ENCODE assay signal across 13 mouse cellular contexts in the genomic region with DNA sequence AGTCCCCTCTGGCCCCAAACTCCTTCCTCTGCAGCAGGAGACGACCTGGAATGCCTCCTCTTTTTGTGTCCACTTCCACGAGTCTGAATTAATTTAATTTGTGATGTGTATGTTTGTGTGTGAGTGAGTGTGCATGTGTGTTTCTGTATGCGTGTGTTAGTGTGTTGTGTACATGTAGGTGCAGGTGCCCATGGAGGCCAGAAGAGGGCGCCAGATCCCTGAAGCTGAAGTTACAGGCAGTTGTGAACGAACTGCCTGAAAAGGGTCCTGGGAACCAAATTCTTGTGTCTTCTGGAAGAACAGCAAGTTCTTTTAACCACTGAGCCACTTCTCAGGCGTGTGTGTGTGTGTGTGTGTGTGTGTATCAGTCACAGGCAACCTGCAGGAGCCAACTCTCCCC. TPM values are rescaled to one million over a fixed set of nuclear protein-coding genes. Genes with fewer than 3 reads are reported as not detected.
A peak's percentile ranks its signal among the peaks of the same experiment; 100 is the strongest.
DNase-seq lines count a peak whose midpoint lies in the region; ATAC-seq and TF ChIP-seq lines count a peak whose summit lies in the region.
"Had no signal": no experiment of that assay in that cellular context is flagged by ENCODE, and none has a peak within 500 bp of the region (broad histone marks: within the 10 kb centered on the region; RNA-seq: fewer than 3 reads in every experiment).

No protein-coding gene starts in this region.

- TF ChIP-seq EP300 in stomach, postnatal 0 days (optimal IDR thresholded peaks at IDR 0.05), result no peak

- H3K9me3 ChIP-seq in intestine, postnatal 0 days (ENCODE audit: control insufficient read depth), result no peaks in the 10 kb centered on the region
- 0 out of 2 replicates have a peak, but pooled peaks cover 3% of the 10 kb centered on the region for H3K9me3 ChIP-seq in intestine, embryonic 16.5 days (ENCODE audit: control insufficient read depth, low read length)
- no peaks in the 10 kb centered on the region for H3K9me3 ChIP-seq in midbrain, postnatal 0 days (ENCODE audit: low read length)
- H3K9me3 ChIP-seq in midbrain, embryonic 15.5 days, result no peaks in the 10 kb centered on the region
- no peaks in the 10 kb centered on the region for H3K9me3 ChIP-seq in stomach, postnatal 0 days (ENCODE audit: control insufficient read depth, low read length)

- 76% methylated on average over 6 of the region's 6 CpGs for WGBS in intestine, postnatal 0 days
- WGBS in intestine, embryonic 16.5 days, result 79% methylated on average over 6 of the region's 6 CpGs
- WGBS in midbrain, postnatal 0 days, result 76% methylated on average over 6 of the region's 6 CpGs
- WGBS in midbrain, embryonic 15.5 days, result 76% methylated on average over 6 of the region's 6 CpGs
- 76% methylated on average over 6 of the region's 6 CpGs for WGBS in bone marrow, adult 2 months
- 76% methylated on average over 6 of the region's 6 CpGs for WGBS in stomach, postnatal 0 days

- no peak for ATAC-seq in intestine, postnatal 0 days
- no peak for ATAC-seq in intestine, embryonic 16.5 days
- ATAC-seq in midbrain, postnatal 0 days (ENCODE audit: low FRiP score), result no peak
- ATAC-seq in midbrain, embryonic 15.5 days (replicated peaks), result no peak
- no peak for ATAC-seq in stomach, postnatal 0 days (ENCODE audit: low FRiP score, low TSS enrichment)
- ATAC-seq: forebrain, embryonic 14.5 days had no signal

- no peak overlapping the region for H3K4me3 ChIP-seq in intestine, postnatal 0 days (ENCODE audit: low read depth, low read length)
- H3K4me3 ChIP-seq in intestine, embryonic 16.5 days (ENCODE audit: low read length), result no peak overlapping the region
- H3K4me3 ChIP-seq in midbrain, postnatal 0 days (ENCODE audit: low read depth, low read length), result no peak overlapping the region
- H3K4me3 ChIP-seq in midbrain, embryonic 15.5 days, result no peak overlapping the region
- H3K4me3 ChIP-seq in bone marrow, adult 2 months (replicated peaks; ENCODE audit: control insufficient read depth, low read depth, low read length), result no peak overlapping the region
- no peak overlapping the region for H3K4me3 ChIP-seq in stomach, postnatal 0 days (ENCODE audit: low read depth, low read length)
- H3K4me3 ChIP-seq: limb, embryonic 12.5 days had no signal

- no peak overlapping the region for H3K27ac ChIP-seq in intestine, postnatal 0 days (ENCODE audit: low read depth, low read length)
- H3K27ac ChIP-seq in intestine, embryonic 16.5 days (ENCODE audit: low read length), result no peak overlapping the region
- no peak overlapping the region for H3K27ac ChIP-seq in midbrain, postnatal 0 days (ENCODE audit: low read depth, low read length)
- no peak overlapping the region for H3K27ac ChIP-seq in midbrain, embryonic 15.5 days
- no peak overlapping the region for H3K27ac ChIP-seq in bone marrow, adult 2 months (ENCODE audit: control insufficient read depth, insufficient read depth, low read depth, low read length, poor library complexity)
- no peak overlapping the region for H3K27ac ChIP-seq in stomach, postnatal 0 days (replicated peaks)
- H3K27ac ChIP-seq: limb, embryonic 12.5 days; macrophage had no signal

- no peak overlapping the region for H3K4me2 ChIP-seq in intestine, postnatal 0 days (replicated peaks; ENCODE audit: low read depth)
- no peak overlapping the region for H3K4me2 ChIP-seq in intestine, embryonic 16.5 days (ENCODE audit: low read depth, low read length)
- H3K4me2 ChIP-seq in midbrain, postnatal 0 days (ENCODE audit: low read depth, low read length, poor library complexity, severe bottlenecking), result no peak overlapping the region
- no peak overlapping the region for H3K4me2 ChIP-seq in midbrain, embryonic 15.5 days
- H3K4me2 ChIP-seq in stomach, postnatal 0 days (replicated peaks; ENCODE audit: low read depth), result no peak overlapping the region
- H3K4me2 ChIP-seq: limb, embryonic 12.5 days had no signal

- intact Hi-C loops in heart, postnatal 14 days (cut with DNase I), result loop anchor here (2.0 to 5.0 kb wide), 2 partner anchors 99 to 768 kb away; no protein-coding TSS in a partner anchor

- no peak for DNase-seq in midbrain, postnatal 0 days (ENCODE audit: low spot score)
- no peak for DNase-seq in stomach, postnatal 0 days (ENCODE audit: low spot score)
- DNase-seq in heart, postnatal 14 days, result no peak
- DNase-seq: heart, adult 11 months had no signal

- no peaks in the 10 kb centered on the region for H3K36me3 ChIP-seq in intestine, postnatal 0 days (ENCODE audit: control insufficient read depth, insufficient read depth)
- H3K36me3 ChIP-seq in intestine, embryonic 16.5 days (ENCODE audit: control insufficient read depth, insufficient read depth, low read length), result no peaks in the 10 kb centered on the region
- H3K36me3 ChIP-seq in midbrain, postnatal 0 days (ENCODE audit: insufficient read depth, low read length), result no peaks in the 10 kb centered on the region
- no peaks in the 10 kb centered on the region for H3K36me3 ChIP-seq in midbrain, embryonic 15.5 days (replicated peaks)
- H3K36me3 ChIP-seq in stomach, postnatal 0 days (ENCODE audit: control insufficient read depth, insufficient read depth, low read length), result no peaks in the 10 kb centered on the region
- H3K36me3 ChIP-seq: G1E; limb, embryonic 12.5 days had no signal

- TF ChIP-seq CTCF in intestine, postnatal 0 days (IDR thresholded peaks at IDR 0.05; ENCODE audit: low read depth), result peak; percentile 75
- peak; percentile 71 for TF ChIP-seq CTCF in midbrain, postnatal 0 days (IDR thresholded peaks at IDR 0.05)
- TF ChIP-seq CTCF in bone marrow, adult 2 months (IDR thresholded peaks at IDR 0.05; ENCODE audit: control insufficient read depth, insufficient read depth, low read length), result peak; percentile 39; the same call in 1 of the 2 replicates
- peak; percentile 63 for TF ChIP-seq CTCF in stomach, postnatal 0 days (IDR thresholded peaks at IDR 0.05; ENCODE audit: low read depth)

- no peak for TF ChIP-seq POLR2A in bone marrow, adult 2 months (IDR thresholded peaks at IDR 0.05; ENCODE audit: borderline replicate concordance, control insufficient read depth, low read depth, low read length)

- no peaks in the 10 kb centered on the region for H3K27me3 ChIP-seq in intestine, postnatal 0 days (replicated peaks; ENCODE audit: control insufficient read depth, insufficient read depth, low read length)
- H3K27me3 ChIP-seq in intestine, embryonic 16.5 days (replicated peaks; ENCODE audit: control insufficient read depth, insufficient read depth, low read length), result no peaks in the 10 kb centered on the region
- no peaks in the 10 kb centered on the region for H3K27me3 ChIP-seq in midbrain, postnatal 0 days (ENCODE audit: insufficient read depth, low read length)
- no peaks in the 10 kb centered on the region for H3K27me3 ChIP-seq in midbrain, embryonic 15.5 days (replicated peaks)
- no peaks in the 10 kb centered on the region for H3K27me3 ChIP-seq in stomach, postnatal 0 days (ENCODE audit: control insufficient read depth, insufficient read depth, low read length)
- H3K27me3 ChIP-seq: limb, embryonic 12.5 days had no signal

- H3K4me1 ChIP-seq in intestine, postnatal 0 days (replicated peaks; ENCODE audit: control insufficient read depth, insufficient read depth, low read length), result no peaks in the 10 kb centered on the region
- peaks cover 6% of the 10 kb centered on the region; the same call in 1 of the 2 replicates for H3K4me1 ChIP-seq in intestine, embryonic 16.5 days (ENCODE audit: control insufficient read depth, insufficient read depth, low read length)
- no peaks in the 10 kb centered on the region for H3K4me1 ChIP-seq in midbrain, postnatal 0 days (ENCODE audit: insufficient read depth, low read length)
- H3K4me1 ChIP-seq in midbrain, embryonic 15.5 days, result peaks cover 8% of the 10 kb centered on the region; the same call in 1 of the 2 replicates
- H3K4me1 ChIP-seq in bone marrow, adult 2 months (ENCODE audit: control insufficient read depth, insufficient read depth, low read length), result no peaks in the 10 kb centered on the region
- no peaks in the 10 kb centered on the region for H3K4me1 ChIP-seq in stomach, postnatal 0 days (replicated peaks; ENCODE audit: control insufficient read depth, insufficient read depth)

- H3K9ac ChIP-seq in intestine, postnatal 0 days (ENCODE audit: low read depth, low read length), result no peak overlapping the region
- H3K9ac ChIP-seq in intestine, embryonic 16.5 days (ENCODE audit: low read depth, low read length), result no peak overlapping the region
- H3K9ac ChIP-seq in midbrain, postnatal 0 days (replicated peaks; ENCODE audit: low read length, poor library complexity, severe bottlenecking), result no peak overlapping the region
- no peak overlapping the region for H3K9ac ChIP-seq in midbrain, embryonic 15.5 days
- no peak overlapping the region for H3K9ac ChIP-seq in stomach, postnatal 0 days (ENCODE audit: low read length)
- H3K9ac ChIP-seq: limb, embryonic 12.5 days had no signal

RNA-seq across cellular contexts. Expression of a gene that starts 14.9 kb away (rescaled TPM):
- 17.5 and 20.2 TPM in 2 replicates for polyA plus RNA-seq in intestine, postnatal 0 days (2015; fragmentation: Nextera tagmentation; extraction: Ambion mirVana)
- polyA plus RNA-seq in intestine, embryonic 16.5 days (2015; fragmentation: Nextera tagmentation; extraction: Ambion mirVana), result 10.7 and 11.3 TPM in 2 replicates
- 70.2 and 87.2 TPM in 2 replicates for total RNA-seq in midbrain, postnatal 0 days (2014; rRNA removed)
- 23.6 and 25.6 TPM in 2 replicates for polyA plus RNA-seq in midbrain, postnatal 0 days (2015; fragmentation: Nextera tagmentation; extraction: Ambion mirVana)
- polyA plus RNA-seq in midbrain, embryonic 15.5 days (2015; fragmentation: Nextera tagmentation; extraction: Ambion mirVana), result 33.6 and 34.3 TPM in 2 replicates
- 1.7 and 3.7 TPM in 2 replicates for polyA plus RNA-seq in bone marrow, adult 2 months (2011; ENCODE audit: insufficient read depth, insufficient read length, low replicate concordance, missing spikeins)
- polyA plus RNA-seq in stomach, postnatal 0 days (2015; fragmentation: Nextera tagmentation; extraction: Ambion mirVana), result 11.4 and 13.6 TPM in 2 replicates
- 1 to 10 TPM; 5.2 to 5.9 TPM for total RNA-seq in heart, postnatal 14 days (2021)
- total RNA-seq: monocyte, adult 5-6 weeks had no signal
- polyA plus RNA-seq: G1E, macrophage had no signal
